Mouse (Mus musculus): Measurements from ENCODE around the gene Bcas3.

Bcas3 gene

GRCm38 (mm10) chr11:85829520-85830440 is 476.8 kb downstream of the Bcas3 start:
- DNase-seq (ENCODE audit: low read depth, low spot score), result no peak

GRCm38 (mm10) chr11:85830901-85831341 is 478.0 kb downstream of the Bcas3 start:
- DNase-seq (ENCODE audit: low read depth, low spot score), result no peak

GRCm38 (mm10) chr11:85831656-85832230 is 478.8 kb downstream of the Bcas3 start:
- DNase-seq (ENCODE audit: low read depth, low spot score), result no peak

GRCm38 (mm10) chr11:85832231-85832924 is 479.4 kb downstream of the Bcas3 start, which contains the start of gene Tbx2:
Tbx2 (plus strand) TSS chr11:85832551.
- DNase-seq (ENCODE audit: low read depth, low spot score), result no peak

- DNase-seq (ENCODE audit: low read depth, low spot score), result no peak
These were observed 480.1 kb downstream of the Bcas3 start for GRCm38 (mm10) chr11:85833081-85833521.

- no peak for DNase-seq (ENCODE audit: low read depth, low spot score)
These were observed 480.9 kb downstream of the Bcas3 start for GRCm38 (mm10) chr11:85833761-85834385.

GRCm38 (mm10) chr11:85834386-85834931 is 481.5 kb downstream of the Bcas3 start:
- DNase-seq (ENCODE audit: low read depth, low spot score), result no peak

- DNase-seq (ENCODE audit: low read depth, low spot score), result no peak
These were observed 482.2 kb downstream of the Bcas3 start for GRCm38 (mm10) chr11:85835001-85835752.

- no peak for DNase-seq (ENCODE audit: low read depth, low spot score)
These were observed 483.0 kb downstream of the Bcas3 start for GRCm38 (mm10) chr11:85835753-85836522.

GRCm38 (mm10) chr11:85836523-85837290 is 483.7 kb downstream of the Bcas3 start:
- DNase-seq (ENCODE audit: low read depth, low spot score), result no peak

GRCm38 (mm10) chr11:85837291-85837647 is 484.3 kb downstream of the Bcas3 start:
- no peak for DNase-seq (ENCODE audit: low read depth, low spot score)

- no peak for DNase-seq (ENCODE audit: low read depth, low spot score)
These were observed 484.9 kb downstream of the Bcas3 start for GRCm38 (mm10) chr11:85837648-85838423.

GRCm38 (mm10) chr11:85838424-85839257 is 485.7 kb downstream of the Bcas3 start:
- no peak for DNase-seq (ENCODE audit: low read depth, low spot score)

GRCm38 (mm10) chr11:85839258-85840030 is 486.5 kb downstream of the Bcas3 start:
- DNase-seq (ENCODE audit: low read depth, low spot score), result no peak

GRCm38 (mm10) chr11:85840031-85840802 is 487.2 kb downstream of the Bcas3 start:
- no peak for DNase-seq (ENCODE audit: low read depth, low spot score)

GRCm38 (mm10) chr11:85840803-85841145 is 487.8 kb downstream of the Bcas3 start:
- no peak for DNase-seq (ENCODE audit: low read depth, low spot score)
